Mouse (Mus musculus): ENCODE results near the gene Tmprss9. TPM values are rescaled to one million over a fixed set of nuclear protein-coding genes. Genes with fewer than 3 reads are reported as not detected.
A peak's percentile ranks its signal among the peaks of the same experiment; 100 is the strongest.

Tmprss9 gene
- polyA plus RNA-seq, 1 experiment from 2014 or later = 2.0 TPM

- peaks cover 59% of the 10 kb centered on the region for H3K4me1 ChIP-seq (replicated peaks; ENCODE audit: control insufficient read depth, insufficient read depth)
- WGBS = 2% methylated on average over 37 of the region's 37 CpGs
- DNase-seq (ENCODE audit: low spot score) = peak; percentile 85
- TF ChIP-seq CTCF (IDR thresholded peaks at IDR 0.05; ENCODE audit: low read depth) (no peak), EP300 (optimal IDR thresholded peaks at IDR 0.05) (no peak)
- peak overlapping the region; percentile 61 for H3K9ac ChIP-seq (ENCODE audit: low read length)
- H3K4me2 ChIP-seq (replicated peaks; ENCODE audit: low read depth) = peak overlapping the region; percentile 68
- H3K36me3 ChIP-seq (ENCODE audit: control insufficient read depth, insufficient read depth, low read length) = no peaks in the 10 kb centered on the region
- ATAC-seq (ENCODE audit: low FRiP score, low TSS enrichment) = peak; percentile 17; the same call in 1 of the 2 replicates
- no peaks in the 10 kb centered on the region for H3K9me3 ChIP-seq (ENCODE audit: control insufficient read depth, low read length)
- peak overlapping the region; percentile 69 for H3K27ac ChIP-seq (replicated peaks)
- peak overlapping the region; percentile 27 for H3K4me3 ChIP-seq (ENCODE audit: low read depth, low read length)
- H3K27me3 ChIP-seq (ENCODE audit: control insufficient read depth, insufficient read depth, low read length) = no peaks in the 10 kb centered on the region
Observed at GRCm38 (mm10) chr10:80936135-80936809, 64.6 kb downstream of the Tmprss9 start.

GRCm38 (mm10) chr10:80936810-80937164 is 65.1 kb downstream of the Tmprss9 start:
- no peak for TF ChIP-seq CTCF (IDR thresholded peaks at IDR 0.05; ENCODE audit: low read depth)
- no peak for TF ChIP-seq EP300 (optimal IDR thresholded peaks at IDR 0.05)
- no peak for ATAC-seq (ENCODE audit: low FRiP score, low TSS enrichment)
- WGBS = 14% methylated on average over 6 of the region's 6 CpGs
- no peaks in the 10 kb centered on the region for H3K27me3 ChIP-seq (ENCODE audit: control insufficient read depth, insufficient read depth, low read length)
- peak overlapping the region; percentile 27; the same call in 1 of the 2 replicates for H3K4me3 ChIP-seq (ENCODE audit: low read depth, low read length)
- H3K27ac ChIP-seq (replicated peaks) = peak overlapping the region; percentile 91
- H3K4me2 ChIP-seq (replicated peaks; ENCODE audit: low read depth) = peak overlapping the region; percentile 68
- H3K9ac ChIP-seq (ENCODE audit: low read length) = peak overlapping the region; percentile 61
- H3K9me3 ChIP-seq (ENCODE audit: control insufficient read depth, low read length) = no peaks in the 10 kb centered on the region
- DNase-seq (ENCODE audit: low spot score) = no peak
- peaks cover 60% of the 10 kb centered on the region for H3K4me1 ChIP-seq (replicated peaks; ENCODE audit: control insufficient read depth, insufficient read depth)
- no peaks in the 10 kb centered on the region for H3K36me3 ChIP-seq (ENCODE audit: control insufficient read depth, insufficient read depth, low read length)

GRCm38 (mm10) chr10:80937646-80938045 is 66.0 kb downstream of the Tmprss9 start:
- Histone ChIP-seq H3K27me3 (ENCODE audit: control insufficient read depth, insufficient read depth, low read length) (no peaks in the 10 kb centered on the region), H3K9ac (ENCODE audit: low read length) (0 out of 2 replicates have a peak overlapping the region, but pooled peaks have one; percentile 41), H3K27ac (replicated peaks) (peak overlapping the region; percentile 91), H3K36me3 (ENCODE audit: control insufficient read depth, insufficient read depth, low read length) (no peaks in the 10 kb centered on the region), H3K4me3 (ENCODE audit: low read depth, low read length) (no peak overlapping the region), H3K4me1 (replicated peaks; ENCODE audit: control insufficient read depth, insufficient read depth) (peaks cover 56% of the 10 kb centered on the region), H3K4me2 (replicated peaks; ENCODE audit: low read depth) (peak overlapping the region; percentile 12; the same call in 1 of the 2 replicates), H3K9me3 (ENCODE audit: control insufficient read depth, low read length) (no peaks in the 10 kb centered on the region)
- TF ChIP-seq CTCF (IDR thresholded peaks at IDR 0.05; ENCODE audit: low read depth) (no peak), EP300 (optimal IDR thresholded peaks at IDR 0.05) (no peak)
- DNase-seq (ENCODE audit: low spot score) (peak; percentile 96), ATAC-seq (ENCODE audit: low FRiP score, low TSS enrichment) (peak; percentile 55)
- 27% methylated on average over 8 of the region's 8 CpGs for WGBS

- TF ChIP-seq CTCF (IDR thresholded peaks at IDR 0.05; ENCODE audit: low read depth) (no peak), EP300 (optimal IDR thresholded peaks at IDR 0.05) (no peak)
- H3K27ac ChIP-seq (replicated peaks) = peak overlapping the region; percentile 91
- peak; percentile 61 for DNase-seq (ENCODE audit: low spot score)
- H3K9me3 ChIP-seq (ENCODE audit: control insufficient read depth, low read length) = no peaks in the 10 kb centered on the region
- peaks cover 49% of the 10 kb centered on the region for H3K4me1 ChIP-seq (replicated peaks; ENCODE audit: control insufficient read depth, insufficient read depth)
- peak overlapping the region; percentile 59 for H3K4me2 ChIP-seq (replicated peaks; ENCODE audit: low read depth)
- H3K4me3 ChIP-seq (ENCODE audit: low read depth, low read length) = no peak overlapping the region
- no peaks in the 10 kb centered on the region for H3K36me3 ChIP-seq (ENCODE audit: control insufficient read depth, insufficient read depth, low read length)
- 12% methylated on average over 15 of the region's 15 CpGs for WGBS
- no peaks in the 10 kb centered on the region for H3K27me3 ChIP-seq (ENCODE audit: control insufficient read depth, insufficient read depth, low read length)
- H3K9ac ChIP-seq (ENCODE audit: low read length) = 0 out of 2 replicates have a peak overlapping the region, but pooled peaks have one; percentile 23
- ATAC-seq (ENCODE audit: low FRiP score, low TSS enrichment) = peak; percentile 1; the same call in 1 of the 2 replicates
Observed at GRCm38 (mm10) chr10:80938831-80939550, 67.3 kb downstream of the Tmprss9 start.

- H3K4me1 ChIP-seq (replicated peaks; ENCODE audit: control insufficient read depth, insufficient read depth) = peaks cover 49% of the 10 kb centered on the region
- 1% methylated on average over 28 of the region's 28 CpGs for WGBS
- no peaks in the 10 kb centered on the region for H3K36me3 ChIP-seq (ENCODE audit: control insufficient read depth, insufficient read depth, low read length)
- peak overlapping the region; percentile 59 for H3K4me2 ChIP-seq (replicated peaks; ENCODE audit: low read depth)
- peak overlapping the region; percentile 31 for H3K4me3 ChIP-seq (ENCODE audit: low read depth, low read length)
- H3K9me3 ChIP-seq (ENCODE audit: control insufficient read depth, low read length) = no peaks in the 10 kb centered on the region
- DNase-seq (ENCODE audit: low spot score) = peak; percentile 96
- H3K27ac ChIP-seq (replicated peaks) = peak overlapping the region; percentile 91
- H3K27me3 ChIP-seq (ENCODE audit: control insufficient read depth, insufficient read depth, low read length) = no peaks in the 10 kb centered on the region
- ATAC-seq (ENCODE audit: low FRiP score, low TSS enrichment) = peak; percentile 52
- TF ChIP-seq EP300 (optimal IDR thresholded peaks at IDR 0.05) = no peak
- no peak for TF ChIP-seq CTCF (IDR thresholded peaks at IDR 0.05; ENCODE audit: low read depth)
- H3K9ac ChIP-seq (ENCODE audit: low read length) = peak overlapping the region; percentile 23
Observed at GRCm38 (mm10) chr10:80939671-80940070, 68.0 kb downstream of the Tmprss9 start.
